Mouse (Mus musculus) adrenal gland, postnatal 4 days (tissue): ENCODE data around the gene Gm8298. TPM values are rescaled to one million over a fixed set of nuclear protein-coding genes. Genes with fewer than 3 reads are reported as not detected.
"Not testable (repeated sequence)": the region's sequence is repeated elsewhere in the genome, so short reads cannot be mapped to it uniquely, and the experiment has no call there.

ENCODE experiments used
- DNase-seq, 2 experiments: peaks; one replicate each; pipeline ENCODE4 v3.0.0; 2021 to 2022; ENCODE audit warnings: low spot score in 2 of 2, mixed read lengths in 2 of 2
- long read RNA-seq, 2 experiments: library from polyadenylated mRNA; stranded (forward); transcript quantifications; one replicate each; pipeline ENCODE4 v2.0.0; 2021
- total RNA-seq, 2 experiments: library from RNA; stranded (reverse); gene quantifications; 2 replicates each; pipeline ENCODE4 v1.2.3; 2021

Gm8298 gene
- total RNA-seq, result not detected
- long read RNA-seq, experiment 1, result 0 reads
- long read RNA-seq, experiment 2, result 0 reads

DNA sequence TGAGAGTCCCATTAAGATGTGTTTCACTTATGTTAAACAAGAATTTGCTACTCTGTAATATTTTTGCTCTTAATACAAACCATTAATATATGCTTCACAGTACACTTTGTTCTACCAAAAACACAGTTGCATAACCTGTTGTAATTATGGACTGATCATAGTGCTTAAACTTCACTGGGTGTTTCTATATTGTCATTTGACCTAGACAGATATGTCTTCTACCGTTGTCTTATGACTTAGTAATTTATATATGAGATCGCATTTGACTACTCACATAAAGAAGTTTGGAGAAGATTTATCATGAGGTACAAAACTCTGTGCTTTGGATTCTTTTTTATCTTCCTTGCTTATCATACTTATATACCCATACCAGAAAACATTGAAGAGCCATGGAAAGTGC lies at the start of gene Gm8298:
TSS of gene Gm8298 (plus strand) at position 301 of the 400 bp plus-strand sequence.
- no peak for DNase-seq

DNA sequence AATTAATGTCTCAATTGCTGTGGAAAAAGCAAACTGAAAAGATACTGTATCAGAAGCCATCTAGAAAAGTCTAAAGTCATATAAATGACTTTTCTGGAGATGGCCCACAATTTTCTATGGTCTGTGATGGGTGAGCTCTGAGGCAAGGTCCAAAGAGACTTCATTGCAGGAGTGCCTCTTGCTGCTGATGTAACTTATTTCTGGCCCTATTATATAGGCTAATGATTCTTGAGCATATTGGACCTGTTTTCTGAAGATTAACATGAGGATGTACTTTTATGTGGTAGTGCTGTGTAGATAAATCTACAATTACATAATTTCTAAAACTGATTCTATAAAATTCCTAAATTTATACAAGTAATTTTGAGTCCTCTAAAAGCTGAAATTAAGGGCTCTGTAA lies 47.7 kb upstream of the Gm8298 start:
- DNase-seq, result no peak

DNA sequence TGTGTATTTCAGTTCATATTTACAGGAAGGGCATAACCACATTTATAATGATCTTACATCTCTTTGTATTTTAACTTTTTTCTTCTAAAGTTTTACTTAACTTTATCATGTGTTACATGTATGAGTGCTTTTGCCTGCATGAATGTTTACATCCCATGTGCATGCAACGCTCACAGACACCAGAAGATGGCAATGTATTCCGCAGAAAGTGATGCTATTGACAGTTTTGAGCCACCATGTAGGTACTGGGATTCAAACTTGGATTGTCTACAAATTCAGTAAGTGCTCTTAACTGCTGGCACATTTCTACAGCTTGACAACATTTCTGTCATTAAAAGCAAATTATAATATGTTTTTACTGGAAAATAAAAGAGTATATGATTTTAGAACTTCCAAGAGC lies 9.9 kb downstream of the Gm8298 start:
- no peak for DNase-seq

DNA sequence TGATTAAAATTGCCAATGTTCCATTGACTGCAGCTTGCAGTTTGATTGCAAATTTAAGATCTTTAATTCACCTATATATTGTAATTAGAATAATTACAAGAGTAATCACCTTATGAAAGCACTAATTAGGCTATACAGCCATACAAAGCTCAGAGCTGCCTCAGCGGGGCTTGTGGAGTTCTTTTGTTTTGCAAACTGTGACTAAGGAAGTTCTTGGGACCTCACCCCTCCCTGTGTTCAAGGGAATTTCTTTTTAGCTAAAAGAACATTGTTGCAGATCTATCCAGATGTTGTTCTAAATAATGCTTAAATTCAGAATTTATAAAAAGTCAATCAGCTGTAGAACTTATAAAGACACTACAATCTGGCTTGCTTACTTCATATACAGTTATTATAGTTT lies 16.8 kb downstream of the Gm8298 start:
- not testable (repeated sequence) for DNase-seq

DNA sequence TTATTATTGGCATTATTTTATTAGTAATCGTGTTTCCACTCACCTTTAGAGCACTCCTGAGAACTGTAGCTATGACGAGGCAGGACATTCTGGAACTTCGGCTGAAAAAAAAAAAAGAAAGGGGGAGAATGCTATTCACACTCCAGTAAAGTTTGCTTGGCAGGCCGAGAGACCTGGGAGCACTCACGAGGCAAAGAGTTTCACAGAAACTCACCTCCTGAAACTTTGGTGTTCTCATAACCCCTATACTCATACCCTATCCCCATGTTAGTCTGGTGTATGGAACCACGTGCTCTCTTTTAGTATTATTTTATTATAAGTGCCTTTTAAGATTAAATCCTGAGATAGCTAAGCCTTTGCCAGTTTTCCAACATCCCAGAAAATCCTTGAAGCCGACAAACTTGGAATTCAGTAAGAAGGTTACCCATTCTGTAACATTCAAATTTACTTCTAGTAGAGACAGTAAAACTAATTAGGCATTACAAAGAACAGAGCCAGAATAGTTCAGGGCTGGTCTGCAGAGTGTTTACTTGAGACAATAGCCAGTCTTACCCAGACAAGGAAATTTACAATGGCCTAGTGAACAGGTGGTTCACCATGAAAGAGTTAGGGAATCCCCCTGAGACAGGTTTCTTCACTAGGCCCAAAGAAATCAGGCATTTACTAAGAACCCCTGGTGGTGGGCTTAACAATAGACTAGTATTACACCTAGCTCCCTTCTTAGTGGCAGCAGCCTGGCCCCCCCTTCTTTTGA lies 19.1 kb downstream of the Gm8298 start:
- not testable (repeated sequence) for DNase-seq

DNA sequence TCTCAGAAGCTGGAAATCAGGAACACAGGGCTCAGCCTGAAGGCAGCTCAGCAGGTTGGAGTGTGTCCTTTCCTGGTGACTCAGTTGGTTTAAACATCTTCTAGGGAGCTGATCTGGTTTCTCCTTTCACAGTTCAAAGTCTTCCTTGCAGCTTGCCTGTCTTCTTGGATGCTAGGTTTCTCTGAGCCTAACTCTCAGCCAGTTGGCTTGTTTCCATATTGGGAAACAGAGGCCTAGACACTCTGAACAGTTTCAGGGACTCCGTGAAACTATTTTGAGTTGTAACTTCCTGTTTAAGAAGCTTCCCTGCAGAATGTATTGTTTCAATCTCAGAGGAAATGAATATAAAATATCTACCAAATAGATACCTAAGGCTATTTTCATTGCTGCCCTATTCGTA lies 32.4 kb downstream of the Gm8298 start:
- no peak for DNase-seq

DNA sequence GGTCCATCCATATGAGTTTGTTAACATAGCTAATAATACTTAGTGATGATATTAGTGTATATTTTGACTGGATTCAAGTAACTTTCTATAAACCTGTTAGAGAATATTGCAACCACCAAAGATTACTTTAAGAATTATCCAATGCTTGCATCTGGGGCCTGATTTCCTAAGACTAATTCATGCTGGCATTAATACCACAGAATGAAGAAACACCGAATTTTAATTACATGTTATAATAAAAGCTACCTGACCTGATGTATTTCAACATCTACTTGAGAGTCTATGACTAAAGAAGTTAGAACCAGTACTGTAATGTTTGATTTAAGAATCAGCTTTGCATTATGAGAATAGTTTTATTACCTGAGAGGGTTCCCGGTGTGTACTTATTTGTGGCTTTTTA lies 64.1 kb downstream of the Gm8298 start, which contains the start of gene C130079G13Rik:
TSS of gene C130079G13Rik (plus strand) at position 301 of the 400 bp plus-strand sequence.
- DNase-seq, result no peak

Other genes starting within 250 kb of the Gm8298 start
- not detected for gene Gm5538, start 131.3 kb upstream of the Gm8298 start, total RNA-seq
- gene C130079G13Rik, start 64.2 kb downstream of the Gm8298 start, total RNA-seq, result not detected
- not detected for gene Aadacl2, start 145.7 kb downstream of the Gm8298 start, total RNA-seq
- 10 to 100 TPM in 1 of 2 experiments, 1 to 10 TPM in 1; 5.9 to 27.2 TPM for gene Aadac, start 164.7 kb downstream of the Gm8298 start, total RNA-seq
- gene Sucnr1, start 220.8 kb downstream of the Gm8298 start, total RNA-seq, result 1 to 10 TPM in 1 of 2 experiments, under 1 TPM in 1; 0.65 to 1.9 TPM